Mouse (Mus musculus) C2C12 (cell line): Measurements from ENCODE around the gene Fkbp11.

Source experiments
- CEBPB ChIP-seq: IDR thresholded peaks from one replicate; pipeline ENCODE4 v1.6.1; 2011; ENCODE audit warnings: low read depth, mild to moderate bottlenecking, control low read depth, moderate library complexity
- CTCF ChIP-seq: IDR thresholded peaks from one replicate; pipeline ENCODE4 v1.5.1; 2011; ENCODE audit not compliant: control insufficient read depth, insufficient read depth, insufficient read length
- FOSL1 ChIP-seq: IDR thresholded peaks from one replicate; pipeline ENCODE4 v1.8.0; 2011; ENCODE audit warnings: mild to moderate bottlenecking, low read length; ENCODE audit not compliant: poor library complexity, insufficient read depth, severe bottlenecking
- MYOD1 ChIP-seq: IDR thresholded peaks from one replicate; pipeline ENCODE4 v1.6.1; 2011; ENCODE audit warnings: low read depth; ENCODE audit not compliant: control insufficient read depth, insufficient read length
- USF1 ChIP-seq: IDR thresholded peaks from one replicate; pipeline ENCODE4 v1.6.1; 2011; ENCODE audit warnings: low read depth, mild to moderate bottlenecking, control low read depth, moderate library complexity

DNA sequence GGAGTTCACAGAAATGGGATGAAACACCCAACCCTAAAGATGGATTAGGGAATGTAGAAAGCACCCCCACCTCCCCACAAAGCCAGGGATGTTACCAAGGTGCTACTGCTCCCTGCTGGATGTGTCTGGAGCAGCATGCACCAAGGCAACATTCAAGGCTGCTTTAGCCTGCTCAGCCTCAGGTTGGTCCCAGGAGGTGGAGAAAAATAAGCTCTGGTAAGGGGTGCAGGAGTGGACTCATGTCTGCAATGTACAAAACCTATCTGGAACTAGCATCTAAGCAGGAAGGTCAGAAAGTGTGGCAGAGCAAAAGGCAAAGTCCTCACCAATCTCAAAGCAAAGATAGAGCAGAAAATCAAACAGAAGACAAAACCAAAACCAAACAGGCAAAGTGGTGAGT lies 9.9 kb upstream of the Fkbp11 start:
- TF ChIP-seq CEBPB (no peak), CTCF (peak; percentile 28), USF1 (no peak), MYOD1 (no peak), FOSL1 (no peak)
